Mouse (Mus musculus): Measurements from ENCODE around the gene Ntf5. TPM values are rescaled to one million over a fixed set of nuclear protein-coding genes. Genes with fewer than 3 reads are reported as not detected.
"Not testable (repeated sequence)": the region's sequence is repeated elsewhere in the genome, so short reads cannot be mapped to it uniquely, and the experiment has no call there.

Gene Ntf5
- polyA plus RNA-seq, 1 experiment: 1.8 TPM

DNA sequence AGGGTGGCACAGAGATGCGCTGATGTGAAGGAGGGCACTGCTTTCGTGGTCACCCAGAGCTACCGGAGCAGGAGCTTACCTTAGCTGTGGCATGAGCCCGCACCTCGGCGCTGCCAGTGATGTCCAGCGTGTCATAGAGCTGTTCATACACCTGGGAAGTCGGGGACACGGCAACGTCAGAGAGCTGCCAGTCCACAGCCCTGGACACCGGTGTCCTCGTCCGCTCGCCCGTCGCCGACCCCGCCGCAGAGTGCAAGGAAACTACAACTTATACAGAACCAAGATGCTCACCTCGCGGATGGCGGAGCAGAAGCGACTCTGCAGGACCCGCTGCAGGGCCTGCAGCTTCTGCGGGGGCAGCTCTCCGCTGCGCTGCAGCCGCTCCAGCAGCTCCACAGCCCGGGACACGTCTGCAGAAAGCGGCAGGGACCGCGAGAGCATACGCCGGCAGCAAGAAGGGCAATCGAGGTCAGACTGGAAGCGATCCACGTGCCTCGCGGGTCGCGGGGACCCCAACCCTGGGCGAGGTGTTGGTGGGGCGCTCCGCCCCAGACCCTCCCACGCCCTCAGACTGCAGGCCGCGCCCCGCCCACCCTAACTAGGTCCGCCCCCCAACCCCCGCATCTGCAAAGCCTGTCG, 43.5 kb upstream of the Ntf5 start:
- TF ChIP-seq POLR2A (IDR thresholded peaks at IDR 0.05; ENCODE audit: borderline replicate concordance, control insufficient read depth, low read depth, low read length) (no peak), CTCF (IDR thresholded peaks at IDR 0.05; ENCODE audit: control insufficient read depth, insufficient read depth, low read length) (no peak)
- Histone ChIP-seq H3K4me1 (ENCODE audit: control insufficient read depth, insufficient read depth, low read length) (no peaks in the 10 kb centered on the region; the same call in 1 of the 2 replicates), H3K4me3 (replicated peaks; ENCODE audit: control insufficient read depth, low read depth, low read length) (no peak overlapping the region), H3K27ac (ENCODE audit: control insufficient read depth, insufficient read depth, low read depth, low read length, poor library complexity) (no peak overlapping the region)
- WGBS: 8% methylated on average over 52 of the region's 52 CpGs

DNA sequence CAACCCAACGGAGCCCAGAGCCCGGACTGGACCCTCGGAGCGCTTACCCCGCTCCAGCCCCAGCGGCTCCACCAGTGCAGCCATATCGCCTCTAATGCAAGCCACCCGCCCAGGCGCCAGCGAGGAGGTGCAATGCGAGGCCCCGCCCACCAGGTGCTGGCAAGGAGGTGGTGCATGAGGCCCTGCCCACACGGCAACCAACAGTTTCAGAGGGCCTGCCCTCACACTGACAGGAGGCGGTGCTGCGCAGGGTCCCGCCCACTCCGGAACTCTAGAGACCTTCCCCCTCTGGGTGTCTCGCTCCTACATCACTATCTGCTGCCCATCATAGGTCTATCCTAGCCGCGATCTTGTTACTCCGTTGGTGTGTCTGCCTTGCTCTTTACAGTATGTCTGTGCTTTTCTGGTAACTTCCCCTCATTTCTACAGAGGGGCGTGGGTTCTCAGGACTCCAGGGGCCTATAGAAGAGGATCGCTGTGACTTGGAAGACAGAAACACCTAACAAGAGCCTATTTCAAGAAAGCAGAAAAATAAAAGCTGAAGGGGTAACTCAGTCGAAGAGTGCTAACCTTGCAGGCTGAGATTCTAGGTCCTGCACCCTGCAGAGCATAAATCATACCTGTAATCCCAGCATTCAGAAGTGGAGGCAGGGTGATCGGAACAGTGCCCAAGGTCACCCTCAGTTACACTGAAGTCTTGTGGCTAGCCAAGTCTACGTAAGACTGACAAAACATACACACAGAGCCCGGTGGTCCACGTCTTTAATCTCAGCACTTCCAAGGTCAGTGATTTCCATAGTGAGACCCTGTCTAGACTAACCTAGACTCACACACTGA, 42.8 kb upstream of the Ntf5 start, which contains the start of gene Lin7b:
Lin7b (minus strand) TSS at position 109 of the 837 bp plus-strand sequence.
- Histone ChIP-seq H3K4me3 (replicated peaks; ENCODE audit: control insufficient read depth, low read depth, low read length) (no peak within 1 kb of the TSS), H3K4me1 (ENCODE audit: control insufficient read depth, insufficient read depth, low read length) (no peaks in the 10 kb centered on the region; the same call in 1 of the 2 replicates), H3K27ac (ENCODE audit: control insufficient read depth, insufficient read depth, low read depth, low read length, poor library complexity) (no peak within 1 kb of the TSS)
- TF ChIP-seq POLR2A (IDR thresholded peaks at IDR 0.05; ENCODE audit: borderline replicate concordance, control insufficient read depth, low read depth, low read length) (no peak), CTCF (IDR thresholded peaks at IDR 0.05; ENCODE audit: control insufficient read depth, insufficient read depth, low read length) (0 out of 2 replicates have a peak, but pooled peaks have one; percentile 7)
- 12% methylated on average over 28 of the region's 28 CpGs for WGBS

DNA sequence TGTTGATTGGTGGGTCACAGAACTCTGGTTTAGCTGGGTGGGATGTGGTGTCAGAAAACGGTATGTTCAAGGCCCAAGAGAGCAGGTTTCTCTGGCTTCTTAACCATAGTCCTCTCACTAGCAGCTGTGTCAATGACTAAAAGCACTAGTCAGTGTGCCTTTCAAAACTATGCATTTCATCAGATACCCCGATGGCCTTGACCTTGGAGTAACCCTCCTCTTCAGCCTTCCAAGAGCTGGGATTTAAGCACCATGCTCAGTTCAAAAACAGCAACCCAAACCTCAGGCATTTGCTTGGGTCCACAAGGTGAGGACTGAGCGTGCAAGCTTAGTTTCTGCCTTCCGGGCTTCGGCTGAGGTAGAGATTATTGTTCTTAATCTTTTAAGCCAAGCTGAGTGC, 41.1 kb upstream of the Ntf5 start:
- TF ChIP-seq POLR2A (IDR thresholded peaks at IDR 0.05; ENCODE audit: borderline replicate concordance, control insufficient read depth, low read depth, low read length): no peak
- TF ChIP-seq CTCF (IDR thresholded peaks at IDR 0.05; ENCODE audit: control insufficient read depth, insufficient read depth, low read length): no peak
- no peak overlapping the region for H3K27ac ChIP-seq (ENCODE audit: control insufficient read depth, insufficient read depth, low read depth, low read length, poor library complexity)
- no peaks in the 10 kb centered on the region; the same call in 1 of the 2 replicates for H3K4me1 ChIP-seq (ENCODE audit: control insufficient read depth, insufficient read depth, low read length)
- 83% methylated on average over 5 of the region's 5 CpGs for WGBS
- no peak overlapping the region for H3K4me3 ChIP-seq (replicated peaks; ENCODE audit: control insufficient read depth, low read depth, low read length)

DNA sequence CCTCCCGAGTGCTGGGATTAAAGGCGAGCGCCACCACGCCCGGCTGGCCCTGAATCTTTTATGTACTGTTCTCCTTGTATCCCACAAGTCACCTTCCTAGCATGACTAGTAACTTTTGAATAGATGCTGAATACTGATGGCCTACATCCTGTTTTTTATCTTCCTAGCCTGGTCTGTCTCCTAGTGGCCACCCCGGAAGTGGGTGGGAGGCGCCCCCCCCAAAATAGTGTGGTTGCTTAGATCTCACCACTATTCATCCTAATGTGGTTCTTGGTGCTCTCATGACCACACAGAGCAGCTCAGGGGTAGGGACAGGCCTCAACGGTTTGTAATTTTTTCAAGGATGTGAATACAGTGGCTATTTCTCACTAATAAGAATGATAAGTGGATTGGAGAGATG, 38.9 kb upstream of the Ntf5 start:
- Histone ChIP-seq H3K27ac (ENCODE audit: control insufficient read depth, insufficient read depth, low read depth, low read length, poor library complexity) (no peak overlapping the region), H3K4me1 (ENCODE audit: control insufficient read depth, insufficient read depth, low read length) (no peaks in the 10 kb centered on the region; the same call in 1 of the 2 replicates), H3K4me3 (replicated peaks; ENCODE audit: control insufficient read depth, low read depth, low read length) (no peak overlapping the region)
- TF ChIP-seq POLR2A (IDR thresholded peaks at IDR 0.05; ENCODE audit: borderline replicate concordance, control insufficient read depth, low read depth, low read length): no peak
- 79% methylated on average over 8 of the region's 8 CpGs for WGBS

DNA sequence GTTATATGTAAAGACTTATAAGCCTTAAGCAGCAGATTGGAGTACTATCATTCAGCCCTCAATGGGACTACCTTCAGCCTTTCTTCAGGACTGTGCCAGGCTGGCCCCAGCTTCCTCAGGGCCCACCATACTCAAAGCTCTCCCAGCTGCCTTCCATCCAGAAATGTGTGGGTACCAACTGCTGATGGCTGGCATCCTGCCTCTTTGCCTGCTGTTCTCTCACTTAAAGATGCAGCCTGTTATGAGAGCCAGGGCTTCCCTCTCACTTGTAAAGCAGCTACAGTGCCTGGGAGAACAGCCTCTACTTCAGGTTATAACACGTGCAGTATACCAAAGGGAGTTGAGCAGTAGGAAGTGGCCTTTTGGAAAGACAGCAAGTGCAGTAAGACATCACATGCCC, 37.4 kb upstream of the Ntf5 start:
- Histone ChIP-seq H3K4me1 (ENCODE audit: control insufficient read depth, insufficient read depth, low read length) (no peaks in the 10 kb centered on the region), H3K27ac (ENCODE audit: control insufficient read depth, insufficient read depth, low read depth, low read length, poor library complexity) (no peak overlapping the region), H3K4me3 (replicated peaks; ENCODE audit: control insufficient read depth, low read depth, low read length) (no peak overlapping the region)
- TF ChIP-seq POLR2A (IDR thresholded peaks at IDR 0.05; ENCODE audit: borderline replicate concordance, control insufficient read depth, low read depth, low read length): no peak
- no peak for TF ChIP-seq CTCF (IDR thresholded peaks at IDR 0.05; ENCODE audit: control insufficient read depth, insufficient read depth, low read length)
- 82% methylated on average over 1 of the region's 1 CpGs for WGBS

DNA sequence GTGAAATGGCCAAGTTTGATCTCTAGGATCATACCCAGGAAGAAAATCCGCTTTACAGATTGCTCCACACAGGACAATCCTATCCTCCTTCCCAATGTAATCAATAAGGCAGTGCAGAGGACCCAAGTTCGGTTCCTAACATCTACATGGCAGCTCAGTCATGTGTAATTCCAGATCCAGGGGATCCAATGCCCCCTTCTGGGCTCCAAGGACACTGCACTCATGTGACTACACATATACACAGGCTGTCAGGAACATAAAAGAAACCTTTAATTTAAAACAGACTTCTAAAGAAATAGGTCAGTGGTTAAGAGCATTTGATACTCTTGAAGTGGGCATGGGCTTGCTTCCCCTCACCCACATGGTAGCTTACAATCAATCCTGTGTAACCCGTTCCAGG, 27.4 kb upstream of the Ntf5 start:
- WGBS: 90% methylated on average over 3 of the region's 3 CpGs
- no peak overlapping the region for H3K4me3 ChIP-seq (replicated peaks; ENCODE audit: control insufficient read depth, low read depth, low read length)
- no peak overlapping the region for H3K27ac ChIP-seq (ENCODE audit: control insufficient read depth, insufficient read depth, low read depth, low read length, poor library complexity)
- no peak for TF ChIP-seq POLR2A (IDR thresholded peaks at IDR 0.05; ENCODE audit: borderline replicate concordance, control insufficient read depth, low read depth, low read length)
- H3K4me1 ChIP-seq (ENCODE audit: control insufficient read depth, insufficient read depth, low read length): no peaks in the 10 kb centered on the region

DNA sequence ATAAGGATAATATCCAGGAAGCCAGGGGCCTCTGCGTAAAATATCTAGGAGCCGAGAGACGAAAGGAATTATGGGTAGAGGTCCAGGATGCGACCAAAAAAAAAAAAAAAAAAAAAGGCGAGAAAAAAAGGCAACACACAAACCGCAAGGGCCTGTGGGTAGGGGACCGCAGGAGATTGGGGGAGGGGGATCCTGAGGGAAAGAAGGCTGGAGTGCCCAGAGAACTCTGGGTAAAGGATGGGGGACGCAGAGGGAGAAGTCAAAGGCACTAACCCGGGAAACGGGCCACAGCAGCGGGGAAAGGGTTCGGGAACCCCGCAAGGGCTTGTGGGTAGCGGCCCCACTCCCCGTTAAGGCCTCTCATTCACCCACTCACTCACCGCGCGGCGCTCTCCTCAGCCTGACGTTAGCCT, 18.4 kb upstream of the Ntf5 start:
- WGBS: under 1% methylated on average over 20 of the region's 20 CpGs
- H3K27ac ChIP-seq (ENCODE audit: control insufficient read depth, insufficient read depth, low read depth, low read length, poor library complexity): peak overlapping the region; percentile 92

DNA sequence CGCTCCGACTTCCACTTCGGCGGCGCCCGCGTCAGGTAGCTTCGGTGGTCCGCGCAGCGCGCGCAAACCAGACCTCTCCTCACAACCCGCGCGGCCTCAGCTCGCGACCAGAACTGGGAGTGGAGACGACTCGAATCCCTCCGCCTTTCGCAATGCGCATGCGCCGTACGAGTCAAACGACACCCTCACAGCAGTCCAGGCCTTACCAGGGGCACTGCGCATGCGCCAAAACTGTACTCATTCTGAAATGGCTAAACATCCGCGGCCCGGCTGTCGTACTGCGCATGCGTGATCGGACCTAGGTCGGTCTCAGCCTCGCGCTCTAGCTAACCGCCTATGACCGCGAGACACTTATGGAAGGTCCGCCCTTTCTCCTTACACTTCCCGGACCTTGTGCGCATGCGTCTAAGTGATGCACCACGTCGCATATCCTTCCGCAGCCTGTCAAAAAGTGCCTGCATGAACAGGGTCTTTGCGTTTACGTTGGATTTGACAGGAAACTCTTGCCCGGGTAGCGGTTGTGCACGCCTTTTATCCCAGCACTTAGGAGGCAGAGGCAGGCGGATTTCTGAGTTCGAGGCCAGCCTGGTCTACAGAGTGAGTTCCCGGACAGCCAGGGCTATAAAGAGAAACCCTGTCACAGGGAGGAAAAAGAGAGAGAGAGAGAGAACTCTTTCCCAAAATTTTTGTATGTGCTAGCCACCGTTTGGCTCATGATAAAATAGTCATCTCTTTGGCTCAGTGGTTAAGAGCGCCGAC, 17.7 kb upstream of the Ntf5 start, which contains the start of gene Snrnp70:
Snrnp70 (minus strand) TSS at position 165 of the 759 bp plus-strand sequence.
- Histone ChIP-seq H3K27ac (ENCODE audit: control insufficient read depth, insufficient read depth, low read depth, low read length, poor library complexity) (peak within 1 kb of the TSS; percentile 92), H3K4me1 (ENCODE audit: control insufficient read depth, insufficient read depth, low read length) (peaks cover 4% of the 10 kb centered on the region; the same call in 1 of the 2 replicates), H3K4me3 (replicated peaks; ENCODE audit: control insufficient read depth, low read depth, low read length) (peak within 1 kb of the TSS; percentile 78)
- under 1% methylated on average over 60 of the region's 60 CpGs for WGBS
- no peak for TF ChIP-seq CTCF (IDR thresholded peaks at IDR 0.05; ENCODE audit: control insufficient read depth, insufficient read depth, low read length)
- peak; percentile 97 for TF ChIP-seq POLR2A (IDR thresholded peaks at IDR 0.05; ENCODE audit: borderline replicate concordance, control insufficient read depth, low read depth, low read length)

More for the DNA sequence above, 18.4 kb upstream of the Ntf5 start:
- Histone ChIP-seq H3K4me3 (replicated peaks; ENCODE audit: control insufficient read depth, low read depth, low read length) (peak overlapping the region; percentile 78), H3K4me1 (ENCODE audit: control insufficient read depth, insufficient read depth, low read length) (peaks cover 4% of the 10 kb centered on the region; the same call in 1 of the 2 replicates)
- TF ChIP-seq CTCF (IDR thresholded peaks at IDR 0.05; ENCODE audit: control insufficient read depth, insufficient read depth, low read length): no peak

DNA sequence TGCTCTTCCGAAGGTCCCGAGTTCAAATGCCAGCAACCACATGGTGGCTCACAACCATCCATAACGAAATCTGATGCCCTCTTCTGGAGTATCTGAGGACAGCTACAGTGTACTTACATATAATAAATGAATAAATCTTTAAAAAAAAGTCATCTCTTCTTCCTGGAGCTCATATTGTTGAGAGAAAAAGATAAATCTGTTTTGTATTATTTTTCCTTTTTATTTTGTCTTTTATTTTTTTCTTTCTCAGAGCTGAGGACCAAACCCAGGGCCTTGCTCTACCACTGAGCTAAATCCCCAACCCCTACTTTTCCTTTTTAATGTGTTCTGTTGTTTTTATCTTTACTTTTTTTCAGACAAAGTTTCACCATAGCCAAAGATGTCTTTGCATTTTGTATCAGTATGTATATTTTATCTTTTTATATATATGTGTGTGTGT, 17.1 kb upstream of the Ntf5 start:
- not testable (repeated sequence) for H3K4me1 ChIP-seq (ENCODE audit: control insufficient read depth, insufficient read depth, low read length); H3K27ac ChIP-seq (ENCODE audit: control insufficient read depth, insufficient read depth, low read depth, low read length, poor library complexity)
- peak overlapping the region; percentile 75 for H3K4me3 ChIP-seq (replicated peaks; ENCODE audit: control insufficient read depth, low read depth, low read length)
- 1% methylated on average over 3 of the region's 3 CpGs for WGBS
